Mouse (Mus musculus) limb, embryonic 10.5 days (tissue): ENCODE data around the gene Trim50. TPM values are rescaled to one million over a fixed set of nuclear protein-coding genes. Genes with fewer than 3 reads are reported as not detected.

Experiments used
- DNase-seq: peaks from one replicate; pipeline ENCODE4 v3.0.0-alpha.2; 2017; ENCODE audit warnings: low spot score
- H3K27ac ChIP-seq: fragments of 300-500 bp; sonication (generic); 2 replicates; pipeline ENCODE4 v1.5.1; 2016; ENCODE audit warnings: mild to moderate bottlenecking
- H3K27me3 ChIP-seq: fragments of 300-500 bp; sonication (generic); 2 replicates; pipeline ENCODE4 v1.6.1; 2016; ENCODE audit warnings: low read depth, mild to moderate bottlenecking; ENCODE audit not compliant: poor library complexity, severe bottlenecking
- H3K36me3 ChIP-seq: fragments of 300-500 bp; sonication (generic); 2 replicates; pipeline ENCODE4 v1.6.1; 2016; ENCODE audit warnings: mild to moderate bottlenecking, moderate library complexity
- H3K4me1 ChIP-seq: fragments of 300-500 bp; sonication (generic); 2 replicates; pipeline ENCODE4 v1.6.1; 2016
- H3K4me3 ChIP-seq: fragments of 300-500 bp; sonication (generic); 2 replicates; pipeline ENCODE4 v1.5.1; 2016; ENCODE audit warnings: mild to moderate bottlenecking, moderate library complexity
- H3K9me3 ChIP-seq: fragments of 300-500 bp; sonication (generic); replicated peaks from 2 replicates; pipeline ENCODE4 v1.6.1; 2016; ENCODE audit warnings: mild to moderate bottlenecking
- WGBS: fragments of 180-500 bp; shearing (Covaris S2); methylation state at CpG from one replicate; pipeline ENCODE4 v1.1.7; 2016; 5-methylcytosine and 5-hydroxymethylcytosine counted together
- microRNA-seq: library from miRNA; unstranded; fragments of <30 nt; microRNA quantifications from one replicate; pipeline ENCODE4, GENCODE M21; 2017
- polyA plus RNA-seq: library from polyadenylated mRNA; unstranded; fragments of >200 nt; fragmentation: Nextera tagmentation; extraction: Ambion mirVana; gene quantifications from 2 replicates; pipeline ENCODE4 v1.2.1, GENCODE M21; 2016

The Trim50 gene
- polyA plus RNA-seq, 1 experiment from 2014 or later, result not detected

- DNase-seq, result no peak
- no peaks in the 10 kb centered on the region for H3K9me3 ChIP-seq
- peaks cover 37% of the 10 kb centered on the region for H3K36me3 ChIP-seq
- H3K4me3 ChIP-seq, result no peak overlapping the region
- no peak overlapping the region for H3K27ac ChIP-seq
- peaks cover 6% of the 10 kb centered on the region; the same call in 1 of the 2 replicates for H3K4me1 ChIP-seq
- WGBS, result 86% methylated on average over 4 of the region's 4 CpGs
- no peaks in the 10 kb centered on the region for H3K27me3 ChIP-seq
Observed at GRCm38 (mm10) chr5:135408114-135408513, 55.0 kb downstream of the Trim50 start.

DNA sequence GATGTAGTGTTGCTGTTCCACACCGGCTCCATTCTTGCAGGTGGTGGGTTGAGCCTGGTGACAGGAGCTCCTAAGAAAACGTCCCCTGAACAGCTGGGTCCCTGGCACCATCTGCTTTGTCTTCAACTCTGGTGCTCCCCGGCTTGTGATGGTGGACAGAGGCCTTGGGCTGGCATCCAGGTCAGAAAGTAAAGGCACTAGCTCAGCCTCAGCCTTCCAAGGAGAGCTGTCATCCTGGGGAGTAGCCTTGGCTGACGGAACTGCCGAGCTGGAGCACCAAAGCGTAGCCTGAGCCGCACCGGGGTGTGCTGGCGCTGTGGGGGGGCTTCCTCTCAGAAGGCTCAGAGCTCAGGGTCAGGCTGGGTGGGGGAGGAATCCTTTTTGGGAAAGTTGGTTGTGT is 57.2 kb downstream of the Trim50 start:
- WGBS, result 94% methylated on average over 9 of the region's 9 CpGs
- no peak for DNase-seq
- peaks cover 58% of the 10 kb centered on the region for H3K36me3 ChIP-seq
- H3K4me3 ChIP-seq, result no peak overlapping the region
- no peak overlapping the region for H3K27ac ChIP-seq
- 0 out of 2 replicates have a peak, but pooled peaks cover 2% of the 10 kb centered on the region for H3K4me1 ChIP-seq
- no peaks in the 10 kb centered on the region for H3K27me3 ChIP-seq
- no peaks in the 10 kb centered on the region for H3K9me3 ChIP-seq

Small RNA genes lying within 50 kb of the gene (microRNA-seq; reads per million reads assigned to microRNA genes)
- not detected for gene Mir7033

Other genes with a start within 250 kb of the Trim50 start
- 19.4 and 30.7 TPM in 2 replicates for gene Tbl2, start 203.6 kb upstream of the Trim50 start, polyA plus RNA-seq
- 44.5 and 45.4 TPM in 2 replicates for gene Bcl7b, start 185.0 kb upstream of the Trim50 start, polyA plus RNA-seq
- 58.1 and 68.3 TPM in 2 replicates for gene Baz1b, start 166.0 kb upstream of the Trim50 start, polyA plus RNA-seq
- gene Fzd9, start 102.1 kb upstream of the Trim50 start, polyA plus RNA-seq, result 0.25 and 1.7 TPM in 2 replicates
- not detected in 2 replicates for gene Fkbp6, start 3.3 kb upstream of the Trim50 start, polyA plus RNA-seq
- 53.2 and 58.5 TPM in 2 replicates for gene Nsun5, start 16.7 kb downstream of the Trim50 start, polyA plus RNA-seq
- 23.0 and 23.4 TPM in 2 replicates for gene Pom121, start 41.3 kb downstream of the Trim50 start, polyA plus RNA-seq
- gene Hip1, start 191.8 kb downstream of the Trim50 start, polyA plus RNA-seq, result 46.1 and 49.1 TPM in 2 replicates
- gene Ccl26, start 210.3 kb downstream of the Trim50 start, polyA plus RNA-seq, result not detected in 2 replicates
- 0.54 TPM in 1 of 2 replicates, not detected in the other for gene Ccl24, start 219.8 kb downstream of the Trim50 start, polyA plus RNA-seq